Mouse (Mus musculus) CH12.LX (cell line): Measurements from ENCODE around the gene Fam229a.

Experiments used
- CTCF ChIP-seq, 2 experiments: IDR thresholded peaks in 1 of 2; conservative IDR thresholded peaks in 1 of 2; 2 replicates each; pipeline ENCODE4 v1.5.1; 2011 to 2012; ENCODE audit warnings: low read depth in 2 of 2, low read length in 2 of 2, improper control_type of control experiment in 1 of 2, inconsistent platforms in 1 of 2, mild to moderate bottlenecking in 1 of 2, moderate library complexity in 1 of 2
- ELF1 ChIP-seq: IDR thresholded peaks from 2 replicates; pipeline ENCODE4 v1.6.1; 2014; ENCODE audit warnings: low read depth, mild to moderate bottlenecking, inconsistent platforms, low read length, improper control_type of control experiment
- EP300 ChIP-seq: IDR thresholded peaks from 2 replicates; pipeline ENCODE4 v1.6.1; 2011; ENCODE audit warnings: low read length, improper control_type of control experiment
- IRF4 ChIP-seq: IDR thresholded peaks from 2 replicates; pipeline ENCODE4 v1.6.1; 2014; ENCODE audit warnings: low read depth, mild to moderate bottlenecking, inconsistent platforms, low read length, improper control_type of control experiment
- MAFK ChIP-seq: IDR thresholded peaks from 2 replicates; pipeline ENCODE4 v1.6.1; 2011; ENCODE audit warnings: low read length, improper control_type of control experiment; ENCODE audit not compliant: insufficient replicate concordance
- MAZ ChIP-seq: IDR thresholded peaks from 2 replicates; pipeline ENCODE4 v1.6.1; 2012; ENCODE audit warnings: low read depth, mild to moderate bottlenecking, inconsistent platforms, low read length, improper control_type of control experiment, moderate library complexity
- POLR2A ChIP-seq: IDR thresholded peaks from 2 replicates; pipeline ENCODE4 v1.6.1; 2011; ENCODE audit warnings: low read depth, mild to moderate bottlenecking, improper control_type of control experiment, low read length
- POLR2AphosphoS2 ChIP-seq: IDR thresholded peaks from 2 replicates; pipeline ENCODE4 v1.6.1; 2011; ENCODE audit warnings: low read depth, low read length, improper control_type of control experiment
- RAD21 ChIP-seq: IDR thresholded peaks from 2 replicates; pipeline ENCODE4 v1.6.1; 2011; ENCODE audit warnings: low read depth, mild to moderate bottlenecking, low read length, improper control_type of control experiment, moderate library complexity
- TBP ChIP-seq: conservative IDR thresholded peaks from 2 replicates; pipeline ENCODE4 v1.6.1; 2011; ENCODE audit warnings: low read depth, low read length, improper control_type of control experiment
- UBTF ChIP-seq: IDR thresholded peaks from 2 replicates; pipeline ENCODE4 v1.6.1; 2012; ENCODE audit warnings: low read depth, mild to moderate bottlenecking, inconsistent platforms, low read length, improper control_type of control experiment, moderate library complexity
- ZMIZ1 ChIP-seq: IDR thresholded peaks from 2 replicates; pipeline ENCODE4 v1.6.1; 2012; ENCODE audit warnings: low read depth, mild to moderate bottlenecking, inconsistent platforms, low read length, improper control_type of control experiment

DNA sequence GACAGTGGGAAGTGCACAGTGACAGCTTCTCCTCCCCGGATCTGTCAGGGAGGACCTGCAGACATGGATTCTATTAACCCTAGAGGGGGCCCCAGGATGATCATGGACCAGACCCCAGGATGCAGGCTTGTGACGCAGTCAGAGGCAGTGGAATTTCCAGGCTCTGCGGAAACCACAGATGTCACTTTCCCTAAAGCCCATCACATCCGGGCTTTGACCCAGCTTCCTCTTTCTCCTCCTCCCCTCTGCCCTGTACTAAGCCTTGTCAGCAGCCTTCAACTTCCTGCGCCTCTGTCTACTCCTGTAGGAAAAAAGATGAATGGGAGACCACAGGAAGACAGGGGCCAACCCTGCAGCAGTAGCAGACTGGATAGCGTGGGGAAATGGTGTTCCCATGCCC is 5.6 kb downstream of the Fam229a start:
- no peak for TF ChIP-seq UBTF
- TF ChIP-seq TBP, result no peak
- TF ChIP-seq RAD21, result no peak
- 0 out of 2 replicates have a peak, but pooled peaks have one; percentile 27 for TF ChIP-seq MAZ
- peak; percentile 64 for TF ChIP-seq ELF1
- peak; percentile 43; the same call in 1 of the 2 replicates for TF ChIP-seq POLR2A
- no peak; the same call in 1 of the 2 replicates for TF ChIP-seq MAFK
- no peak for TF ChIP-seq CTCF (conservative IDR thresholded peaks at IDR 0.05 in 1 of 2, IDR thresholded peaks at IDR 0.05 in 1 of 2; ENCODE audit: low read depth in 2 of 2, low read length in 2 of 2)
- TF ChIP-seq EP300, result peak; percentile 81
- no peak for TF ChIP-seq POLR2AphosphoS2
- no peak for TF ChIP-seq IRF4
- TF ChIP-seq ZMIZ1, result no peak
